Mouse (Mus musculus) liver, embryonic 14.5 days (tissue): ENCODE measurements at regions not wholly inside any gene's neighbourhood (a gene's known extent, or its start where the extent isn't known, plus 50 kb on each side); places are given as distances from the start of the nearest gene placed in this dataset.

Source experiments
- CTCF ChIP-seq: IDR thresholded peaks from 2 replicates; pipeline ENCODE4 v1.5.1; 2016; ENCODE audit warnings: antibody characterized with exemption, low read depth, control low read depth
- EP300 ChIP-seq: IDR thresholded peaks from 2 replicates; pipeline ENCODE4 v1.6.1; 2016; ENCODE audit warnings: antibody characterized with exemption, low read depth

DNA sequence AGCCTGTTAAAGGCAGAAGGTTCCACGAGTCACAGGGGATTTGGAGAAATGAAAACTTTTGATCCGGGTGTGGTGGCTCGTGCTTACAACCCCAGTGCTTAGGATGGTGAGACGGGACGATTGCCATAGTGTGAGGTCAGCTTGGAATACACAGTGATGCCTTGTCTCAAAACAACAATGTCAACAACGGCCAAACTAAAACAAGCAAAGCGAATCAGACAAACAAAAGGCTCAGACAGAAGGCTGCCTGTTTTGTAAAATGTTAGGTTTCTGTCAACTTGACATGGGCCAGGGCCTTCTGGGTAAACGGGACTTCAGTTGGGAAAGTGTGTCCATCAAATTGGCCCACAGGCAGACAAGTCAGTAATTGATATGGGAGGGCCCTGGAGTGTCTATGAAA, 201.6 kb downstream of the Etnk1 start:
- TF ChIP-seq CTCF (no peak), EP300 (no peak)
